Mouse (Mus musculus) limb, embryonic 13.5 days (tissue): ENCODE results near the gene Rhoj. TPM values are rescaled to one million over a fixed set of nuclear protein-coding genes. Genes with fewer than 3 reads are reported as not detected.

Experiments used
- ATAC-seq: fragments of 200-750 bp; cut with Nextera tagmentation; 2 replicates; pipeline ENCODE4 v1.8.0; 2017; ENCODE audit warnings: low read depth, moderate number of reproducible peaks, moderate TSS enrichment; ENCODE audit not compliant: low FRiP score
- H3K27ac ChIP-seq: fragments of 300-500 bp; sonication (generic); 2 replicates; pipeline ENCODE4 v1.5.1; 2015; ENCODE audit warnings: inconsistent platforms, mild to moderate bottlenecking, moderate library complexity
- H3K27me3 ChIP-seq: fragments of 300-500 bp; sonication (generic); 2 replicates; pipeline ENCODE4 v1.6.1; 2015; ENCODE audit warnings: mild to moderate bottlenecking, inconsistent platforms
- H3K36me3 ChIP-seq: fragments of 300-500 bp; sonication (generic); 2 replicates; pipeline ENCODE4 v1.6.1; 2015; ENCODE audit warnings: inconsistent platforms, mild to moderate bottlenecking, moderate library complexity
- H3K4me1 ChIP-seq: fragments of 300-500 bp; sonication (generic); 2 replicates; pipeline ENCODE4 v1.6.1; 2015; ENCODE audit warnings: inconsistent platforms
- H3K4me2 ChIP-seq: fragments of 300-500 bp; sonication (generic); replicated peaks from 2 replicates; pipeline ENCODE4 v1.6.1; 2015; ENCODE audit warnings: inconsistent platforms, mild to moderate bottlenecking, moderate library complexity
- H3K4me3 ChIP-seq: fragments of 300-500 bp; sonication (generic); 2 replicates; pipeline ENCODE4 v1.5.1; 2015; ENCODE audit warnings: moderate library complexity, mild to moderate bottlenecking, inconsistent platforms
- H3K9ac ChIP-seq: fragments of 300-500 bp; sonication (generic); 2 replicates; pipeline ENCODE4 v1.6.1; 2015; ENCODE audit warnings: mild to moderate bottlenecking, inconsistent platforms
- H3K9me3 ChIP-seq: fragments of 300-500 bp; sonication (generic); 2 replicates; pipeline ENCODE4 v1.6.1; 2016; ENCODE audit warnings: inconsistent platforms
- WGBS: fragments of 180-500 bp; shearing (Covaris S2); methylation state at CpG from one replicate; pipeline ENCODE4 v1.1.7; 2015; 5-methylcytosine and 5-hydroxymethylcytosine counted together
- polyA plus RNA-seq: library from polyadenylated mRNA; unstranded; fragments of >200 nt; fragmentation: Nextera tagmentation; extraction: Ambion mirVana; gene quantifications from 2 replicates; pipeline ENCODE4 v1.2.1, GENCODE M21; 2015

The Rhoj gene
- polyA plus RNA-seq, 1 experiment from 2014 or later = 69.0 TPM

DNA sequence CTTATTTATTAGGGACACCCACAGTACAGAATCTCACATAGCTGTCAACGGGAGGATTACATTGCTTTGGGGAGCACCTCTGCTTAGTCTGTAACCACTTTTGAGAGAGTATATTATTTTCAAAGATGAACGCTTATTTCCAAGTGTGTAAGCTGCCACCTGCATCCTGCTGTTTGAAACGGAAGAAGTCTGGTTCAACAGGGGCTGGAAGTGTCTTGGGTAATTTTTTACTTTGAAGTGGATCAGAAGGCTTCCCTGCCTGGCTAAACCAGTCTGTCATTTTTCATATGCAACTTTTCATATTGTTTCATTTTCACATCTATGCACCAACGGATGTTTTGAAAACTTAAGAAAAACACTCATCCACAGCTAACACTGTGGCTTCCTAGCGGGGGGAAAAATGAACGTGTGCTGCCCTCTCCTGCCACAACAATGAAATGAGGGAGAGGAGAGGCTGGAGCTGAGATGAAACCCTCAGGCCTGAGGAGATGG, 141.4 kb downstream of the Rhoj start:
- no peaks in the 10 kb centered on the region for H3K9me3 ChIP-seq
- ATAC-seq = no peak
- WGBS = 73% methylated on average over 6 of the region's 6 CpGs
- H3K4me3 ChIP-seq = no peak overlapping the region
- peaks cover 29% of the 10 kb centered on the region for H3K36me3 ChIP-seq
- no peak overlapping the region for H3K27ac ChIP-seq
- no peaks in the 10 kb centered on the region for H3K27me3 ChIP-seq
- H3K4me1 ChIP-seq = no peaks in the 10 kb centered on the region
- H3K9ac ChIP-seq = no peak overlapping the region
- no peak overlapping the region for H3K4me2 ChIP-seq

DNA sequence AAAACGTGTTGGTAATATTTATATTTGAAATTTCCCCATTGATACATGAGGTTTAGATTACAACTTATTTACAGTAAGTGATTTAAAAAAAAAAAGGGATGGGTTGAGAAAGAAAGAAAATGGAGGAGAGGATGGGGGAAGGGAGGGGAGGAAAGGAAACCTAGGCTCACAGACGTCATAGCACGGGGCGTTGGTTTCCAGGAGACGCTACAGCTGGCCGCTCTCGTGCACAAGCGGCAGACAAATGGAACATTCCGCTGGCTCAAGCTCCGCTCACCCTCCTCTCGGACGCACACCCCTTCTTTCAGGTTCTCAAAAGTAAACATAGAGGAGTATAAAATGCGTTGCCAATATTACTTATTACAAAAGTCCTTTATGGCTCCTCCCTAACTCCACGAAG, 141.9 kb downstream of the Rhoj start:
- H3K27ac ChIP-seq = no peak overlapping the region
- WGBS = 83% methylated on average over 14 of the region's 14 CpGs

DNA sequence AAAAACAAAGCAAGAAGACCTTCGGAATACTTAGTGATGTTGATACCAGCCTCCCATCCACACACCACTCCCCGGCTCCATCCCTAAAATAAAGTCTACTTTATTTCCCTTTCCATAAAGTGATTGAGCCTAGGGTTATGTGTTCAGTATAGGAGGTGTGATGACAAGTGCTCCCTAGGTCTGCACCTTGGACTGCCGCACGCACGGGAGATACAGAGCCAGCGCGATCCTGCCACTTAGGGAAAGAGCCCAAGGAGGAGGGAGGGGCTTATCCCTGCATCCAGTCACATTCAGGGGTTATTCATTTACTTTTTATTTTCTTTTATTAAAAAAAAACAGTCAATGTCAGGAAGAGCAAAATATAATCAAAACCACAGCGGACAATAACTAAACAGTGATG, 142.5 kb downstream of the Rhoj start:
- no peak overlapping the region for H3K4me2 ChIP-seq
- no peak overlapping the region for H3K27ac ChIP-seq
- no peak overlapping the region for H3K4me3 ChIP-seq
- H3K4me1 ChIP-seq = no peaks in the 10 kb centered on the region
- no peaks in the 10 kb centered on the region for H3K9me3 ChIP-seq
- no peak for ATAC-seq
- H3K36me3 ChIP-seq = peaks cover 29% of the 10 kb centered on the region
- WGBS = 94% methylated on average over 8 of the region's 8 CpGs
- no peaks in the 10 kb centered on the region for H3K27me3 ChIP-seq
- H3K9ac ChIP-seq = no peak overlapping the region

More for the DNA sequence above, 141.9 kb downstream of the Rhoj start:
- H3K36me3 ChIP-seq = peaks cover 29% of the 10 kb centered on the region
- no peak overlapping the region for H3K4me2 ChIP-seq
- no peak overlapping the region for H3K4me3 ChIP-seq
- H3K27me3 ChIP-seq = no peaks in the 10 kb centered on the region
- no peak overlapping the region for H3K9ac ChIP-seq
- no peaks in the 10 kb centered on the region for H3K4me1 ChIP-seq
- ATAC-seq = no peak
- H3K9me3 ChIP-seq = no peaks in the 10 kb centered on the region

Other genes with a start within 250 kb of the Rhoj start
- 0.23 and 0.32 TPM in 2 replicates for gene Kcnh5, start 131.0 kb upstream of the Rhoj start, polyA plus RNA-seq
- not detected in 2 replicates for gene Gphb5, start 108.5 kb downstream of the Rhoj start, polyA plus RNA-seq